Mouse (Mus musculus) cortical plate, adult 2 months (tissue): Measurements from ENCODE around the gene Gm49601.

Source experiments
- CTCF ChIP-seq: fragments of 200-500 bp; IDR thresholded peaks from 2 replicates; pipeline ENCODE4 v1.5.1; 2011; ENCODE audit warnings: mild to moderate bottlenecking, control low read depth, low read length; ENCODE audit not compliant: insufficient read depth; ENCODE audit errors: extremely low read depth
- POLR2A ChIP-seq: fragments of 200-500 bp; IDR thresholded peaks from 2 replicates; pipeline ENCODE4 v1.6.1; 2011; ENCODE audit warnings: mild to moderate bottlenecking, low read length, control low read depth; ENCODE audit not compliant: insufficient read depth; ENCODE audit errors: extremely low read depth

DNA sequence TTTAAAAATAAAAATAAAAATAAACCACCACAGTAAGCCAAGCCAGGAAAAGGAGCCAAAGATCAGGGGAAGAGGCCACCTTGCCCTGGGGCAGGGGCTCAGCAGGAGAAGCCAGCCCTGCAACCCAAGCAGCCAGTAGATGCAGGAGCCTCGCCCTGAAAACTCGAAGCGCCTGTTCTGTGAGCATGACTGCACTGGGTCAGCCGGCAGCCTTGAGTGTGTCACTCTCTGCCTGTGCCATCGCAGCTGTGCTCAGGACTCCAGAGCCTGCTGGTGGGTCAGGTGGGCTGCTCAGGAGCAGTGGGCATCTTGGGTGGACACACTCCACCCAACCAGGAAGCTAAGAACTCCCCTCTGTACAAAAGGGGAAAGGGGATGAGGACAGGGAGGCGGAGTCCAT is 19.1 kb upstream of the Gm49601 start:
- TF ChIP-seq CTCF = no peak
- no peak for TF ChIP-seq POLR2A
